Mouse (Mus musculus) kidney, embryonic 16.5 days (tissue): ENCODE data around the gene Pde8a. TPM values are rescaled to one million over a fixed set of nuclear protein-coding genes. Genes with fewer than 3 reads are reported as not detected.

ENCODE experiments used
- ATAC-seq: fragments of 200-750 bp; cut with Nextera tagmentation; 2 replicates; pipeline ENCODE4 v1.8.0; 2017; ENCODE audit warnings: moderate TSS enrichment; ENCODE audit not compliant: low FRiP score, low TSS enrichment
- H3K27ac ChIP-seq: fragments of 300-500 bp; sonication (generic); 2 replicates; pipeline ENCODE4 v1.5.1; 2014; ENCODE audit warnings: low read length
- H3K27me3 ChIP-seq: fragments of 300-500 bp; sonication (generic); 2 replicates; pipeline ENCODE4 v1.6.1; 2014; ENCODE audit warnings: low read length, control low read depth, mixed read lengths; ENCODE audit not compliant: insufficient read depth
- H3K36me3 ChIP-seq: fragments of 300-500 bp; sonication (generic); 2 replicates; pipeline ENCODE4 v1.6.1; 2014; ENCODE audit warnings: low read length, control low read depth, mixed read lengths; ENCODE audit not compliant: insufficient read depth
- H3K4me1 ChIP-seq: fragments of 300-500 bp; sonication (generic); 2 replicates; pipeline ENCODE4 v1.6.1; 2014; ENCODE audit warnings: low read length, control low read depth, mixed read lengths; ENCODE audit not compliant: insufficient read depth
- H3K4me2 ChIP-seq: fragments of 300-500 bp; sonication (generic); replicated peaks from 2 replicates; pipeline ENCODE4 v1.6.1; 2014; ENCODE audit warnings: low read depth, low read length
- H3K4me3 ChIP-seq: fragments of 300-500 bp; sonication (generic); 2 replicates; pipeline ENCODE4 v1.5.1; 2014; ENCODE audit warnings: mild to moderate bottlenecking, low read length
- H3K9ac ChIP-seq: fragments of 300-500 bp; sonication (generic); replicated peaks from 2 replicates; pipeline ENCODE4 v1.6.1; 2014; ENCODE audit warnings: low read length
- H3K9me3 ChIP-seq: fragments of 300-500 bp; sonication (generic); 2 replicates; pipeline ENCODE4 v1.6.1; 2016; ENCODE audit warnings: low read length, control low read depth
- WGBS: fragments of 180-500 bp; shearing (Covaris S2); extraction: QIAGEN DNeasy Blood & Tissue Kit; methylation state at CpG from one replicate; pipeline ENCODE4 v1.1.7; 2014; 5-methylcytosine and 5-hydroxymethylcytosine counted together
- polyA plus RNA-seq: library from polyadenylated mRNA; unstranded; fragments of >200 nt; fragmentation: Nextera tagmentation; extraction: Ambion mirVana; gene quantifications from 2 replicates; pipeline ENCODE4 v1.2.1, GENCODE M21; 2015

Pde8a gene
- polyA plus RNA-seq, 1 experiment from 2014 or later = 5.9 TPM

DNA sequence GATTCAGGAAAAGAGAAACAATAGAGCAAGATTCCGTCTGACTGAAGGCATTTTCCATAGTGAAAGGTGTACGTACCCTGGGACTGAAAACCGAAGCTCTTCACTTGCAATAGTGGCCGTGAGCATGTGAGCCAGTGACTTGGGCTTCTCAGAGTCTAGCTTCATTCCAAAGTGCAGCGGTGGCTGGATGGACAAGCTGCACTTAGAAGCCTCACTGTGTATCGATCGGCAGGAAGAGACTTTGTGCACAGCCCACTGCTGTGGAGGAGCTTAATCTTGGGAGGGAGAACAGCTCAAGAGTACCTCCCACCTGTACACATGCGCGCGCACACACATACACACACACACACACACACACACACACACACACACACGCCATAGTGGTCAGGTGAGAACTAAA is 39.9 kb downstream of the Pde8a start:
- no peak for ATAC-seq
- Histone ChIP-seq H3K36me3 (no peaks in the 10 kb centered on the region), H3K9ac (no peak overlapping the region), H3K4me1 (peaks cover 19% of the 10 kb centered on the region), H3K27ac (no peak overlapping the region), H3K4me2 (no peak overlapping the region), H3K9me3 (no peaks in the 10 kb centered on the region), H3K27me3 (no peaks in the 10 kb centered on the region), H3K4me3 (no peak overlapping the region)
- 81% methylated on average over 11 of the region's 11 CpGs for WGBS

DNA sequence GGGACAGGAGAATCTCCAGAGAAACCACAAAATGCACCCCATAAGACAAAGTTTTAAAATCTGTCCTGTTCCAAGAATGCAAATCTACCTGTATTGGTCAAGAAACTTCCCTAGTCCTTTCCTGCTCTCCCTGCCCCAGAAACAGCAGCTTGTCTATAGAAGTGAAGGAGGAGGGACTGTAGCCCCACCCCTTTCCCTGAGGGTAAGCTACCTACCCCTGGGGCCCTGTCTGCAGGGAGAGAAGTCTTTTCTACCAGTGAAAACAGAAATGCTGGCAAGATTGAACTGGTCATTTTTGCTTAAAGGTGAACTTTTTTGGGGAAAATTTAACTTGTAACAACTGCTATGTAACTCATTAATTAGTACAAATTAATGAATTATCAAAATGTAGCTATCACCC is 41.2 kb downstream of the Pde8a start:
- H3K4me3 ChIP-seq = no peak overlapping the region
- H3K27ac ChIP-seq = peak overlapping the region; percentile 62; the same call in 1 of the 2 replicates
- peaks cover 12% of the 10 kb centered on the region for H3K4me1 ChIP-seq
- ATAC-seq = peak; percentile 80
- H3K27me3 ChIP-seq = no peaks in the 10 kb centered on the region
- no peaks in the 10 kb centered on the region for H3K36me3 ChIP-seq
- H3K9ac ChIP-seq = no peak overlapping the region
- no peak overlapping the region for H3K4me2 ChIP-seq
- no peaks in the 10 kb centered on the region for H3K9me3 ChIP-seq

- no peak for ATAC-seq
- 92% methylated on average over 3 of the region's 3 CpGs for WGBS
These were observed 42.1 kb downstream of the Pde8a start for GRCm38 (mm10) chr7:81255456-81255855.

DNA sequence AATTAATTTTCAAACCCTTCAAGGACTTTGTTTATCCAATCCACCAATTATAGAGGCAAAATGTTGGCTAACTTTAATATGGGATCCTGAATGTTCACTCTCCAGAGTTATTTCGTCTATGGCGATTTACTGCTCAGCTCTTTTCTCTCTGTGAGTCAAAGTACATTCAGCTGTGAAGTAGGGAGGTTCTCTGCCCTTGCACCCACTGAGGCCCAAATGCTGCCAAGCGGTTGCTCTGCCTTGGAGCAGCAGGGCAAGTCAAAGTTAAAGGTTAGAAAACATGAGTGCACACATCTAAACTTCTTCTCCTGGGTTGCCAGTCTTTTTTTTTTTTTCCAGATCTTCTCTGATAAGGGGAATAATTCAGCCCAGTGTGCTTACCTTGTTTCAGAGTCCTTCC is 43.4 kb downstream of the Pde8a start:
- ATAC-seq = no peak
- Histone ChIP-seq H3K27ac (no peak overlapping the region), H3K36me3 (no peaks in the 10 kb centered on the region), H3K9me3 (no peaks in the 10 kb centered on the region), H3K4me1 (peaks cover 8% of the 10 kb centered on the region), H3K4me3 (no peak overlapping the region), H3K4me2 (no peak overlapping the region), H3K9ac (no peak overlapping the region), H3K27me3 (no peaks in the 10 kb centered on the region)
- 76% methylated on average over 3 of the region's 3 CpGs for WGBS

More at GRCm38 (mm10) chr7:81255456-81255855, 42.1 kb downstream of the Pde8a start:
- Histone ChIP-seq H3K4me2 (no peak overlapping the region), H3K4me3 (no peak overlapping the region), H3K27me3 (no peaks in the 10 kb centered on the region), H3K9ac (no peak overlapping the region), H3K27ac (peak overlapping the region; percentile 16; the same call in 1 of the 2 replicates), H3K4me1 (peaks cover 7% of the 10 kb centered on the region), H3K36me3 (no peaks in the 10 kb centered on the region), H3K9me3 (no peaks in the 10 kb centered on the region)

DNA sequence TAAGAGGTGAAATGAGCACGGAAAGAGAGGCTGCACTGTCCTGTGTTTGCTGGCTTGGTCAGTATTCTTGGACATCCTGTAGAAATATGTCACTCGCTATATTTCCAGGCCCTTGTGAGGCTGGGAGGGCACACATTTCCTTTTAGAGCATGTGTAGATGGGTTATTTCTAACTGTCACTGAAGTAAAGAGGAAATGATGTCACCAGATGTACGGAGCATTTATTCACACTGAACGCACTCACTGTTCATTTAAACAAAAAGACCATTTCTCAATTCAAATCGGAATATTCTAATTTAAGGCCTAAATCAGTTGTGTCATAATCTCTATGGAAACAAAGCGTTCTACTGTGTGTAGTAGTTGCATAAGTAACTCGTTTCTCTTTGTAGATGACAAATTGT is 48.2 kb downstream of the Pde8a start:
- Histone ChIP-seq H3K27ac (peak overlapping the region; percentile 37; the same call in 1 of the 2 replicates), H3K9me3 (no peaks in the 10 kb centered on the region), H3K9ac (no peak overlapping the region), H3K4me1 (peaks cover 8% of the 10 kb centered on the region; the same call in 1 of the 2 replicates), H3K4me2 (no peak overlapping the region), H3K27me3 (no peaks in the 10 kb centered on the region), H3K4me3 (no peak overlapping the region), H3K36me3 (no peaks in the 10 kb centered on the region)
- ATAC-seq = no peak
- 80% methylated on average over 7 of the region's 7 CpGs for WGBS

- Histone ChIP-seq H3K27ac (no peak overlapping the region), H3K4me3 (no peak overlapping the region), H3K4me1 (no peaks in the 10 kb centered on the region), H3K27me3 (no peaks in the 10 kb centered on the region), H3K36me3 (no peaks in the 10 kb centered on the region), H3K9me3 (peaks cover 3% of the 10 kb centered on the region; the same call in 1 of the 2 replicates), H3K4me2 (no peak overlapping the region), H3K9ac (no peak overlapping the region)
- no peak for ATAC-seq
- 63% methylated on average over 3 of the region's 3 CpGs for WGBS
These were observed 59.5 kb downstream of the Pde8a start for GRCm38 (mm10) chr7:81272908-81273307.

DNA sequence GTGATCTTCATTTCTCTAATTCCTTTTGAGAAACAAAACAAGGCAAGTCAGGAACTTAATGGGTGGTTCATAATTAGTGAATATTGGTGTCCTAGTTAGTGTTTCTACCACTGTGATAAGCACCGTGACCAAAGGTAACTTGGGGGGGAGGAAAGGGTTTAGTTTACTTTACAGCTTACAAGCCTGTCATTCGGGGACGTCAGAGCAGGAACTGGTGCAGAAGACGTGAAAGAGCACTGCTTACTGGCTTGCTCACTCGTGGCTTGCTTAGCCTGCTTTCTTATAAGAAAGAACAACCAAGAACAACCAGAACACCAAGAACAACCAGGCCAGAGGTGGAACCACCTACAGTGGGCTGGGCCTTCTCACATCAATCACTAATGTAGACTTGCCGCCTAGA is 65.6 kb downstream of the Pde8a start:
- no peak overlapping the region for H3K27ac ChIP-seq
- no peaks in the 10 kb centered on the region for H3K36me3 ChIP-seq
- no peak overlapping the region for H3K4me2 ChIP-seq
- no peak overlapping the region for H3K4me3 ChIP-seq
- H3K9me3 ChIP-seq = peaks cover 3% of the 10 kb centered on the region; the same call in 1 of the 2 replicates
- H3K9ac ChIP-seq = no peak overlapping the region
- H3K4me1 ChIP-seq = peaks cover 5% of the 10 kb centered on the region; the same call in 1 of the 2 replicates
- no peaks in the 10 kb centered on the region for H3K27me3 ChIP-seq
- 77% methylated on average over 6 of the region's 6 CpGs for WGBS
- no peak for ATAC-seq

DNA sequence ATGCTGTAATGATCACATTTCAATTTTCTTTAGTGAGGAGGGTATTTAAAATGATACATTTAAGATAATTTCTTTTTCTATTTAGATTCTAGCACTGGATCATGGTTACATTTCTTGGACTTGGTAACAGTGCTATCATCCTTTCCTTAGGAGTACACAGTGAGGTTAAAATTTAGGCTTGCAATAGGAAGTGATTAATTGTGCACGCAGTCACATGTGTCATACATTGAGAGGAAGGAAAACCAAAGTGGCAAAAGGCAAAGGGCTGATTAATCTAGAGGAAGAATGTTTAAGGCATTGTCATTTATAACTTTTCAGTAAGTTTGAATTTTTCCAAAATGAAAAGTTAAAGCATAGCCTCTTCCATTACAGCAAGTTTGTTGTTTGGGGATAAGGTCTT is 67.8 kb downstream of the Pde8a start:
- H3K36me3 ChIP-seq = no peaks in the 10 kb centered on the region
- H3K4me2 ChIP-seq = no peak overlapping the region
- H3K27ac ChIP-seq = 0 out of 2 replicates have a peak overlapping the region, but pooled peaks have one; percentile 12
- H3K9me3 ChIP-seq = peaks cover 3% of the 10 kb centered on the region; the same call in 1 of the 2 replicates
- 88% methylated on average over 1 of the region's 1 CpGs for WGBS
- H3K4me1 ChIP-seq = peaks cover 5% of the 10 kb centered on the region; the same call in 1 of the 2 replicates
- H3K27me3 ChIP-seq = no peaks in the 10 kb centered on the region
- no peak overlapping the region for H3K4me3 ChIP-seq
- ATAC-seq = no peak
- H3K9ac ChIP-seq = no peak overlapping the region

GRCm38 (mm10) chr7:81286456-81286855 is 73.1 kb downstream of the Pde8a start:
- no peak overlapping the region for H3K27ac ChIP-seq
- H3K9me3 ChIP-seq = no peaks in the 10 kb centered on the region
- peaks cover 3% of the 10 kb centered on the region; the same call in 1 of the 2 replicates for H3K4me1 ChIP-seq
- H3K9ac ChIP-seq = no peak overlapping the region
- H3K4me2 ChIP-seq = no peak overlapping the region
- H3K4me3 ChIP-seq = no peak overlapping the region
- no peaks in the 10 kb centered on the region for H3K27me3 ChIP-seq
- WGBS = 55% methylated on average over 7 of the region's 7 CpGs
- no peak for ATAC-seq
- no peaks in the 10 kb centered on the region for H3K36me3 ChIP-seq

- H3K9ac ChIP-seq = no peak overlapping the region
- 56% methylated on average over 8 of the region's 8 CpGs for WGBS
- no peak overlapping the region for H3K4me2 ChIP-seq
- no peak overlapping the region for H3K27ac ChIP-seq
- H3K4me1 ChIP-seq = no peaks in the 10 kb centered on the region
- no peaks in the 10 kb centered on the region for H3K9me3 ChIP-seq
- H3K36me3 ChIP-seq = no peaks in the 10 kb centered on the region
- H3K27me3 ChIP-seq = no peaks in the 10 kb centered on the region
- no peak overlapping the region for H3K4me3 ChIP-seq
- ATAC-seq = no peak
These were observed 73.5 kb downstream of the Pde8a start for GRCm38 (mm10) chr7:81286946-81287345.
